Mouse (Mus musculus) heart, adult 2 months (tissue): ENCODE measurements around the gene Unc13d. TPM values are rescaled to one million over a fixed set of nuclear protein-coding genes. Genes with fewer than 3 reads are reported as not detected.

Experiments
- DNase-seq, 2 experiments: peaks; one replicate each; pipeline ENCODE4 v3.0.0; 2021
- H3K27ac ChIP-seq: fragments of 200-600 bp; 2 replicates; pipeline ENCODE4 v1.8.1; 2022
- H3K27me3 ChIP-seq: fragments of 200-500 bp; 2 replicates; pipeline ENCODE4 v1.6.1; 2012; ENCODE audit warnings: mild to moderate bottlenecking, low read length, inconsistent platforms, mixed read lengths; ENCODE audit not compliant: control insufficient read depth, insufficient read depth
- H3K36me3 ChIP-seq: fragments of 200-500 bp; 2 replicates; pipeline ENCODE4 v1.6.1; 2012; ENCODE audit warnings: low read length, inconsistent platforms; ENCODE audit not compliant: control insufficient read depth, insufficient read depth
- H3K4me1 ChIP-seq: fragments of 200-500 bp; 2 replicates; pipeline ENCODE4 v1.6.1; 2011; ENCODE audit warnings: low read length; ENCODE audit not compliant: control insufficient read depth, insufficient read depth
- H3K4me3 ChIP-seq: fragments of 200-600 bp; 2 replicates; pipeline ENCODE4 v1.8.1; 2022
- H3K79me2 ChIP-seq: fragments of 200-500 bp; replicated peaks from 2 replicates; pipeline ENCODE4 v1.6.1; 2012; ENCODE audit warnings: mild to moderate bottlenecking, inconsistent platforms, low read length, moderate library complexity, mixed read lengths; ENCODE audit not compliant: control insufficient read depth, insufficient read depth
- H3K9ac ChIP-seq: fragments of 200-500 bp; 2 replicates; pipeline ENCODE4 v1.6.1; 2012; ENCODE audit warnings: low read depth, mild to moderate bottlenecking, control low read depth, inconsistent platforms, low read length, mixed read lengths
- CTCF ChIP-seq: fragments of 200-600 bp; IDR thresholded peaks from 2 replicates; pipeline ENCODE4 v1.8.1; 2022; ENCODE audit warnings: antibody characterized with exemption, mild to moderate bottlenecking, moderate library complexity
- EP300 ChIP-seq: fragments of 200-500 bp; IDR thresholded peaks from 2 replicates; pipeline ENCODE4 v1.6.1; 2011; ENCODE audit warnings: low read depth, low read length, control low read depth; ENCODE audit not compliant: insufficient read depth
- POLR2A ChIP-seq: fragments of 200-500 bp; IDR thresholded peaks from 2 replicates; pipeline ENCODE4 v1.6.1; 2011; ENCODE audit warnings: mild to moderate bottlenecking, low read depth, low read length, control low read depth; ENCODE audit not compliant: insufficient read depth
- WGBS: fragments of 180-500 bp; shearing (Covaris S2); methylation state at CpG from one replicate; pipeline ENCODE4 v1.1.7; 2018; 5-methylcytosine and 5-hydroxymethylcytosine counted together
- intact Hi-C: fragments of 180-260 bp; cut with DNase I; formaldehyde crosslinking; loops from one replicate; pipeline ENCODE4 v1.15.1; 2025
- polyA plus RNA-seq: library from polyadenylated mRNA; depleted of rRNA; stranded (reverse); fragments of >200 nt; gene quantifications from 2 replicates; pipeline ENCODE4 v1.2.3, GENCODE M21; 2012
- total RNA-seq, 2 experiments: library from RNA; stranded (reverse); gene quantifications; 2 replicates each; pipeline ENCODE4 v1.2.3; 2021

Unc13d gene
- total and polyA plus RNA-seq, 3 experiments = 0.55 to 1.7 (median 1.5) TPM

DNA sequence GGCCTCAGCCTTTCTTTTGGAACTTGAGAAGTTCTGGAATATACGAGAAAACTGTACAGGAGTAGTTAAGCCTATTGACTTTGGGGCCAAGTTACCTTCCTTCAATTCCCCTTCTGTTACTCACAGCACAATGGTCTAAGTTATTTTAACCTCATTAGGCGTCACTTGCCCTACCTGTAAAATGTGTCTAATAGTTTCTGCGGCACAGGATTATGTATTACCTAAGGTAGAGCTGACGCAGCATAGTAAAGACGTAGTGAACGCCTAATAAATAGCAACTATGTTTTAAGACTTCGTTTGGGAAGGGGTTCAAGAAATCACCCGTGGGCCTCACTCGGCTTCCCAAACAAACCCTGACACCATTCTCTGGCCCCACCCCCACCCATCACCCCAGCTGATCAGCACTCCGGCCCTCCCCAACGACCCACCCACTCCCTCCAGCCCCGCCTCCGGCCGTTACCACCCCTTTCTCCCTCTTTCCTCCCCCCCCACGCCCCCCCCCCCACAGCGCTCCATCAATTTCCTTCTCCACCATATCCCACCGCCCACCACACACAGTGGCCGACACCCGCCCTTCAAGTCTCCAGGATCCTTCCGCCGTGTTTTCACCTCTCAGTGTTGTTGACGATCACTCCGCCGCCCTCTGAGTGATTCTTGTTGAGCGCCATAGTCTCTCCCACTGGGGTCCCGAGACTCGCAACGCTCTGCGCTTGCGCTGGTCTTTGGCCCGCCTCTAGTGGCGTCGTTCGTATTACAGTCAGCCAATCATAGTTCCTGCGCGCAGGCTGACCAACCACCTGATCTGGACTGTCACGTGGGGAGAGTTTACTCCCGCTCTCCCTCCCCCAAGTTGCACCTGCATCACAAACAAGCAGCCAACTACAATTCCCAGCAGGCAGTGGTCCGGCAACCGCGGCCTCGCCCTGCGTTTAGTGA is 8.8 kb upstream of the Unc13d start, which contains the start of gene Wbp2:
Wbp2 (minus strand) TSS at position 738 of the 936 bp plus-strand sequence.
- H3K36me3 ChIP-seq = no peaks in the 10 kb centered on the region; the same call in 1 of the 2 replicates
- peak within 1 kb of the TSS; percentile 76 for H3K9ac ChIP-seq
- peak; percentile 96 to 98 for DNase-seq
- H3K27ac ChIP-seq = peak within 1 kb of the TSS; percentile 88
- no peaks in the 10 kb centered on the region; the same call in 1 of the 2 replicates for H3K79me2 ChIP-seq
- peak within 1 kb of the TSS; percentile 57 for H3K4me3 ChIP-seq
- TF ChIP-seq EP300 = no peak; the same call in 1 of the 2 replicates
- TF ChIP-seq POLR2A = peak; percentile 93
- peak; percentile 41 for TF ChIP-seq CTCF
- H3K27me3 ChIP-seq = no peaks in the 10 kb centered on the region
- intact Hi-C loops = loop anchor here (1.0 kb wide), 3 partner anchors 23 to 56 kb away; partner anchors contain the start of gene Unk
- WGBS = 3% methylated on average over 39 of the region's 43 CpGs
- peaks cover 5% of the 10 kb centered on the region for H3K4me1 ChIP-seq

GRCm38 (mm10) chr11:116084166-116084565 is 6.4 kb upstream of the Unc13d start:
- Histone ChIP-seq H3K79me2 (no peaks in the 10 kb centered on the region; the same call in 1 of the 2 replicates), H3K27ac (no peak overlapping the region), H3K9ac (no peak overlapping the region), H3K4me3 (no peak overlapping the region), H3K4me1 (peaks cover 5% of the 10 kb centered on the region), H3K27me3 (no peaks in the 10 kb centered on the region), H3K36me3 (no peaks in the 10 kb centered on the region; the same call in 1 of the 2 replicates)
- no peak for TF ChIP-seq POLR2A
- no peak for TF ChIP-seq EP300
- TF ChIP-seq CTCF = no peak
- intact Hi-C loops = loop anchor here (5.0 kb wide), 2 partner anchors 133 to 147 kb away; no protein-coding TSS in a partner anchor
- no peak for DNase-seq
- WGBS = 79% methylated on average over 6 of the region's 6 CpGs

- TF ChIP-seq EP300 (no peak), POLR2A (no peak), CTCF (no peak)
- no peak for DNase-seq
- H3K4me3 ChIP-seq = no peak overlapping the region
- no peak overlapping the region for H3K9ac ChIP-seq
- H3K27me3 ChIP-seq = no peaks in the 10 kb centered on the region
- no peak overlapping the region for H3K27ac ChIP-seq
- intact Hi-C loops = loop anchor here (5.0 kb wide), 2 partner anchors 134 to 146 kb away; no protein-coding TSS in a partner anchor
- WGBS = 82% methylated on average over 14 of the region's 14 CpGs
- peaks cover 5% of the 10 kb centered on the region for H3K4me1 ChIP-seq
- no peaks in the 10 kb centered on the region; the same call in 1 of the 2 replicates for H3K79me2 ChIP-seq
- no peaks in the 10 kb centered on the region; the same call in 1 of the 2 replicates for H3K36me3 ChIP-seq
Measured at GRCm38 (mm10) chr11:116083096-116083672, 5.4 kb upstream of the Unc13d start.

GRCm38 (mm10) chr11:116081081-116081480 is 3.3 kb upstream of the Unc13d start:
- no peak overlapping the region for H3K27ac ChIP-seq
- H3K4me1 ChIP-seq = peaks cover 2% of the 10 kb centered on the region
- peak; percentile 46 to 70 for DNase-seq
- H3K36me3 ChIP-seq = no peaks in the 10 kb centered on the region; the same call in 1 of the 2 replicates
- no peaks in the 10 kb centered on the region; the same call in 1 of the 2 replicates for H3K79me2 ChIP-seq
- WGBS = 77% methylated on average over 6 of the region's 6 CpGs
- TF ChIP-seq CTCF = peak; percentile 70
- no peak for TF ChIP-seq POLR2A
- H3K4me3 ChIP-seq = no peak overlapping the region
- no peak overlapping the region for H3K9ac ChIP-seq
- intact Hi-C loops = loop anchor here (5.0 kb wide), 2 partner anchors 136 to 144 kb away; no protein-coding TSS in a partner anchor
- H3K27me3 ChIP-seq = no peaks in the 10 kb centered on the region

GRCm38 (mm10) chr11:116079511-116079910 is 1.8 kb upstream of the Unc13d start:
- H3K27me3 ChIP-seq = no peaks in the 10 kb centered on the region
- H3K36me3 ChIP-seq = no peaks in the 10 kb centered on the region
- no peak overlapping the region for H3K9ac ChIP-seq
- WGBS = 79% methylated on average over 10 of the region's 10 CpGs
- TF ChIP-seq EP300 = no peak
- no peak for TF ChIP-seq CTCF
- no peak for TF ChIP-seq POLR2A
- no peaks in the 10 kb centered on the region for H3K4me1 ChIP-seq
- intact Hi-C loops = no loop called here
- no peak overlapping the region for H3K27ac ChIP-seq
- H3K4me3 ChIP-seq = no peak overlapping the region
- H3K79me2 ChIP-seq = no peaks in the 10 kb centered on the region
- DNase-seq = no peak
